Mouse (Mus musculus) midbrain, embryonic 14.5 days (tissue): ENCODE data around the gene Cadm2. TPM values are rescaled to one million over a fixed set of nuclear protein-coding genes. Genes with fewer than 3 reads are reported as not detected.
A peak's percentile ranks its signal among the peaks of the same experiment; 100 is the strongest.

Experiments used
- ATAC-seq: fragments of 200-750 bp; cut with Nextera tagmentation; 2 replicates; pipeline ENCODE4 v1.8.0; 2017; ENCODE audit warnings: moderate number of reproducible peaks, moderate library complexity; ENCODE audit not compliant: low FRiP score, low TSS enrichment
- DNase-seq: peaks from one replicate; pipeline ENCODE4 v3.0.0-alpha.2; 2015
- H3K27ac ChIP-seq: fragments of 300-500 bp; sonication (generic); replicated peaks from 2 replicates; pipeline ENCODE4 v1.5.1; 2014; ENCODE audit warnings: mild to moderate bottlenecking, low read depth, low read length, moderate library complexity
- H3K27me3 ChIP-seq: fragments of 300-500 bp; sonication (generic); 2 replicates; pipeline ENCODE4 v1.6.1; 2014; ENCODE audit warnings: low read length, control low read depth, mixed read lengths; ENCODE audit not compliant: control insufficient read depth, insufficient read depth
- H3K36me3 ChIP-seq: fragments of 300-500 bp; sonication (generic); 2 replicates; pipeline ENCODE4 v1.6.1; 2014; ENCODE audit warnings: low read length, control low read depth; ENCODE audit not compliant: control insufficient read depth, insufficient read depth
- H3K4me1 ChIP-seq: fragments of 300-500 bp; sonication (generic); 2 replicates; pipeline ENCODE4 v1.6.1; 2014; ENCODE audit warnings: mild to moderate bottlenecking, antibody characterized with exemption, low read length, control low read depth; ENCODE audit not compliant: control insufficient read depth, insufficient read depth
- H3K4me2 ChIP-seq: fragments of 300-500 bp; sonication (generic); 2 replicates; pipeline ENCODE4 v1.6.1; 2014; ENCODE audit warnings: mild to moderate bottlenecking, low read length, moderate library complexity
- H3K4me3 ChIP-seq: fragments of 300-500 bp; sonication (generic); replicated peaks from 2 replicates; pipeline ENCODE4 v1.5.1; 2014; ENCODE audit warnings: low read depth, low read length
- H3K9ac ChIP-seq: fragments of 300-500 bp; sonication (generic); replicated peaks from 2 replicates; pipeline ENCODE4 v1.6.1; 2014; ENCODE audit warnings: mild to moderate bottlenecking, low read length, moderate library complexity
- H3K9me3 ChIP-seq: fragments of 300-500 bp; sonication (generic); 2 replicates; pipeline ENCODE4 v1.6.1; 2016; ENCODE audit warnings: low read length, control low read depth, mixed read lengths; ENCODE audit not compliant: control insufficient read depth
- WGBS: fragments of 180-500 bp; shearing (Covaris S2); extraction: QIAGEN DNeasy Blood & Tissue Kit; methylation state at CpG from one replicate; pipeline ENCODE4 v1.1.7; 2014; 5-methylcytosine and 5-hydroxymethylcytosine counted together
- polyA plus RNA-seq: library from polyadenylated mRNA; unstranded; fragments of >200 nt; fragmentation: Nextera tagmentation; extraction: Ambion mirVana; gene quantifications from 2 replicates; pipeline ENCODE4 v1.2.1, GENCODE M21; 2014

Gene Cadm2
- polyA plus RNA-seq, 1 experiment from 2014 or later = 42.6 TPM

GRCm38 (mm10) chr16:66882597-66882996 is 738.1 kb downstream of the Cadm2 start:
- 51% methylated on average over 3 of the region's 3 CpGs for WGBS

GRCm38 (mm10) chr16:66871201-66871600 is 749.5 kb downstream of the Cadm2 start:
- 84% methylated on average over 3 of the region's 3 CpGs for WGBS
- H3K27me3 ChIP-seq = no peaks in the 10 kb centered on the region
- H3K4me1 ChIP-seq = no peaks in the 10 kb centered on the region
- no peak overlapping the region for H3K27ac ChIP-seq
- H3K36me3 ChIP-seq = no peaks in the 10 kb centered on the region
- H3K4me3 ChIP-seq = no peak overlapping the region
- H3K4me2 ChIP-seq = no peak overlapping the region
- no peaks in the 10 kb centered on the region for H3K9me3 ChIP-seq
- no peak overlapping the region for H3K9ac ChIP-seq
- ATAC-seq (no peak), DNase-seq (no peak)

More at GRCm38 (mm10) chr16:66882597-66882996, 738.1 kb downstream of the Cadm2 start:
- H3K9me3 ChIP-seq = no peaks in the 10 kb centered on the region
- H3K9ac ChIP-seq = no peak overlapping the region
- no peak overlapping the region for H3K27ac ChIP-seq
- no peak overlapping the region for H3K4me3 ChIP-seq
- no peaks in the 10 kb centered on the region for H3K36me3 ChIP-seq
- H3K4me1 ChIP-seq = no peaks in the 10 kb centered on the region
- ATAC-seq (no peak), DNase-seq (peak; percentile 72)
- no peak overlapping the region for H3K4me2 ChIP-seq
- H3K27me3 ChIP-seq = no peaks in the 10 kb centered on the region

- no peak for DNase-seq
- ATAC-seq = no peak
- H3K9me3 ChIP-seq = no peaks in the 10 kb centered on the region
- 64% methylated on average over 3 of the region's 3 CpGs for WGBS
- H3K4me2 ChIP-seq = no peak overlapping the region
- H3K27ac ChIP-seq = no peak overlapping the region
- H3K9ac ChIP-seq = no peak overlapping the region
- no peaks in the 10 kb centered on the region for H3K27me3 ChIP-seq
- no peaks in the 10 kb centered on the region for H3K36me3 ChIP-seq
- H3K4me3 ChIP-seq = no peak overlapping the region
- no peaks in the 10 kb centered on the region for H3K4me1 ChIP-seq
These were observed 769.7 kb downstream of the Cadm2 start for GRCm38 (mm10) chr16:66851047-66851446.

GRCm38 (mm10) chr16:66824866-66825265 is 795.8 kb downstream of the Cadm2 start:
- Histone ChIP-seq H3K9me3 (no peaks in the 10 kb centered on the region), H3K36me3 (no peaks in the 10 kb centered on the region), H3K4me1 (no peaks in the 10 kb centered on the region), H3K27ac (no peak overlapping the region), H3K4me3 (no peak overlapping the region), H3K27me3 (no peaks in the 10 kb centered on the region), H3K4me2 (no peak overlapping the region), H3K9ac (no peak overlapping the region)
- no peak for DNase-seq
- no peak for ATAC-seq
- 82% methylated on average over 3 of the region's 3 CpGs for WGBS

- Histone ChIP-seq H3K27me3 (no peaks in the 10 kb centered on the region), H3K4me1 (no peaks in the 10 kb centered on the region), H3K9me3 (no peaks in the 10 kb centered on the region), H3K4me2 (no peak overlapping the region), H3K9ac (no peak overlapping the region), H3K36me3 (no peaks in the 10 kb centered on the region), H3K27ac (no peak overlapping the region), H3K4me3 (no peak overlapping the region)
- no peak for DNase-seq
- ATAC-seq = no peak
These were observed 809.2 kb downstream of the Cadm2 start for GRCm38 (mm10) chr16:66811495-66811894.

GRCm38 (mm10) chr16:66798204-66798603 is 822.5 kb downstream of the Cadm2 start:
- Histone ChIP-seq H3K9ac (no peak overlapping the region), H3K9me3 (no peaks in the 10 kb centered on the region), H3K4me3 (no peak overlapping the region), H3K27ac (no peak overlapping the region), H3K27me3 (no peaks in the 10 kb centered on the region), H3K36me3 (no peaks in the 10 kb centered on the region), H3K4me2 (no peak overlapping the region), H3K4me1 (no peaks in the 10 kb centered on the region)
- ATAC-seq (no peak), DNase-seq (no peak)
- WGBS = 80% methylated on average over 3 of the region's 3 CpGs

GRCm38 (mm10) chr16:66793067-66793466 is 827.6 kb downstream of the Cadm2 start:
- no peaks in the 10 kb centered on the region for H3K4me1 ChIP-seq
- H3K4me2 ChIP-seq = no peak overlapping the region
- H3K9ac ChIP-seq = no peak overlapping the region
- WGBS = 90% methylated on average over 3 of the region's 3 CpGs
- no peaks in the 10 kb centered on the region for H3K9me3 ChIP-seq
- no peaks in the 10 kb centered on the region for H3K27me3 ChIP-seq
- ATAC-seq = no peak
- no peak overlapping the region for H3K27ac ChIP-seq
- H3K36me3 ChIP-seq = no peaks in the 10 kb centered on the region
- no peak overlapping the region for H3K4me3 ChIP-seq
- DNase-seq = no peak

GRCm38 (mm10) chr16:66771883-66772282 is 848.8 kb downstream of the Cadm2 start:
- no peak overlapping the region for H3K9ac ChIP-seq
- peaks cover 9% of the 10 kb centered on the region; the same call in 1 of the 2 replicates for H3K4me1 ChIP-seq
- H3K4me2 ChIP-seq = no peak overlapping the region
- no peaks in the 10 kb centered on the region for H3K9me3 ChIP-seq
- ATAC-seq (no peak), DNase-seq (peak; percentile 44)
- 16% methylated on average over 4 of the region's 4 CpGs for WGBS
- no peaks in the 10 kb centered on the region for H3K27me3 ChIP-seq
- no peak overlapping the region for H3K4me3 ChIP-seq
- no peak overlapping the region for H3K27ac ChIP-seq
- no peaks in the 10 kb centered on the region for H3K36me3 ChIP-seq

- no peaks in the 10 kb centered on the region for H3K36me3 ChIP-seq
- DNase-seq (no peak), ATAC-seq (no peak)
- no peak overlapping the region for H3K4me3 ChIP-seq
- no peak overlapping the region for H3K27ac ChIP-seq
- H3K9ac ChIP-seq = no peak overlapping the region
- H3K9me3 ChIP-seq = no peaks in the 10 kb centered on the region
- WGBS = 83% methylated on average over 4 of the region's 4 CpGs
- peaks cover 9% of the 10 kb centered on the region; the same call in 1 of the 2 replicates for H3K4me1 ChIP-seq
- H3K27me3 ChIP-seq = no peaks in the 10 kb centered on the region
- H3K4me2 ChIP-seq = no peak overlapping the region
These were observed 851.2 kb downstream of the Cadm2 start for GRCm38 (mm10) chr16:66769545-66769944.
